Comparison of ENCODE assay signal across 13 mouse cellular contexts in the genomic region with DNA sequence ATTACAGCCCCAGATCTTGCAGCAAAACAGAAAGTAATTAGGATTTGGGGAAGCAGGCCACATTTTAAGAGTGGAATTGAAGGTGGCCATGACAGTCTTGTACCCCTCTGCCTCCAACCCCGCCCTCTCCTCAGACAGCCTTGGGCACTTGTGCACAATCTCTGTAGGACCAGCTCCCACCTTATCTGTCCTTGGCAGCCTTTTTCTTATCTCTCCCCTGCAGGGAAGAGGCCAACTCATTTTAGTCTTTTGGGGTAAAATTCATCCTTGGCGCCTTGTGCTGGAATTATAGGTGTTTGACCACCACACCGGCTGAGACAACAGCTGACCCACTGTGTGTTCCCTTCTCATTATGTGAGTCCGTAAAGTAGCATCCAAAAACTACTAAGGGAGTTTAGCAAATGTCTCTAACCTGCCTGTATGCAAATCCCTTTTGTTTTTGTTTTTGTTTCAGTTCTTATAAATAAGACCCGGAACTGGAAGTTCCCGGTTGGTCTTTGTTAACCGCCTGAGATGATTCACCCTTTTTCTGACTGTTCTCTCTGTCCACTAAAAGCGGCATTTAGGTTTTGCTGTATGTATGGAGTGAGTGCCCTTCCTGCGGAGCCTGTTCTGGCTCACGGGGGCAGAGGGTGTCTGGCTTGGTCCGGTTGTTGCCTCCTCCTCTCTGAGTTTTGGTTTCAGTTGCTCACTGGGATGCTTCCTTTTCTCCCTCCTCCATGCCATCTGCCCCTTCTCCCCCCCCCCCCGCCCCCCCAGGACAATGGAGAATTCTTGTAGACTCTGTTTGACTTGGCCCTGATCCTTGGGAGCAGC.
A peak's percentile ranks its signal among the peaks of the same experiment; 100 is the strongest.
DNase-seq lines count a peak whose midpoint lies in the region; ATAC-seq and TF ChIP-seq lines count a peak whose summit lies in the region.
"Had no signal": no experiment of that assay in that cellular context is flagged by ENCODE, and none has a peak within 500 bp of the region (broad histone marks: within the 10 kb centered on the region; RNA-seq: fewer than 3 reads in every experiment).

No protein-coding gene starts in this region.

- WGBS in hindbrain, embryonic 10.5 days, result 63% methylated on average over 11 of the region's 12 CpGs
- 73% methylated on average over 11 of the region's 12 CpGs for WGBS in hindbrain, postnatal 0 days

- intact Hi-C loops in gastrocnemius, postnatal 14 days (cut with DNase I; ENCODE audit: low total_unique reads), result no loop called here

- no peaks in the 10 kb centered on the region for H3K9me3 ChIP-seq in hindbrain, embryonic 10.5 days
- no peaks in the 10 kb centered on the region for H3K9me3 ChIP-seq in hindbrain, postnatal 0 days (ENCODE audit: low read length)
- H3K9me3 ChIP-seq in MEL (replicated peaks; ENCODE audit: insufficient read depth, low read length), result no peaks in the 10 kb centered on the region
- no peaks in the 10 kb centered on the region for H3K9me3 ChIP-seq in erythroblast, embryonic 14.5 days (ENCODE audit: control insufficient read depth, low read length)
- H3K9me3 ChIP-seq: hindbrain, embryonic 15.5 days had no signal

- no peak for DNase-seq in hindbrain, embryonic 10.5 days (ENCODE audit: low spot score)
- DNase-seq in hindbrain, postnatal 0 days (ENCODE audit: low spot score), result no peak
- DNase-seq in MEL (ENCODE audit: low read depth, low spot score) (peak; percentile 91), adipocyte (ENCODE audit: low spot score) (no peak)
- no peak for DNase-seq in gastrocnemius, postnatal 14 days
- no peak for DNase-seq in thymus, postnatal 0 days (ENCODE audit: low spot score)
- DNase-seq: forebrain, postnatal 0 days; layer of hippocampus, postnatal 36 days; right cerebral cortex, postnatal 14 days had no signal

- H3K4me3 ChIP-seq in hindbrain, embryonic 10.5 days, result no peak overlapping the region
- no peak overlapping the region for H3K4me3 ChIP-seq in hindbrain, postnatal 0 days (ENCODE audit: low read length)
- peak overlapping the region; percentile 27 to 35; a peak in 3 of 4 replicates for H3K4me3 ChIP-seq in MEL (ENCODE audit: control insufficient read depth in 1 of 2, insufficient read depth in 1 of 2, low read depth in 2 of 2, low read length in 2 of 2)
- H3K4me3 ChIP-seq in erythroblast, embryonic 14.5 days (replicated peaks), result peak overlapping the region; percentile 67
- H3K4me3 ChIP-seq: hindbrain, embryonic 15.5 days had no signal

- no peak for TF ChIP-seq RAD21 in MEL (IDR thresholded peaks at IDR 0.05; ENCODE audit: low read depth, low read length)

- peak; percentile 99 for TF ChIP-seq EP300 in MEL (IDR thresholded peaks at IDR 0.05; ENCODE audit: low read depth in 1 of 2, low read length in 2 of 2)

- peaks cover 18% of the 10 kb centered on the region for H3K4me1 ChIP-seq in hindbrain, embryonic 10.5 days (replicated peaks)
- no peaks in the 10 kb centered on the region; the same call in 1 of the 2 replicates for H3K4me1 ChIP-seq in hindbrain, postnatal 0 days (ENCODE audit: insufficient read depth, low read length)
- peaks cover under 1 to 27% of the 10 kb centered on the region in 2 experiments for H3K4me1 ChIP-seq in MEL (ENCODE audit: control insufficient read depth in 1 of 2, insufficient read depth in 2 of 2, low read length in 2 of 2)
- peaks cover 84% of the 10 kb centered on the region for H3K4me1 ChIP-seq in erythroblast, embryonic 14.5 days (ENCODE audit: control insufficient read depth)

- ATAC-seq in hindbrain, postnatal 0 days, result no peak
- peak; percentile 96 for ATAC-seq in megakaryocyte progenitor cell, adult 5-6 weeks (replicated peaks; ENCODE audit: poor library complexity)
- ATAC-seq: forebrain, postnatal 0 days; Patski had no signal

- peak overlapping the region; percentile 40; the same call in 1 of the 2 replicates for H3K27ac ChIP-seq in hindbrain, embryonic 10.5 days
- H3K27ac ChIP-seq in hindbrain, postnatal 0 days, result no peak overlapping the region
- H3K27ac ChIP-seq in MEL (ENCODE audit: control insufficient read depth, low read depth, low read length), result peak overlapping the region; percentile 65
- H3K27ac ChIP-seq: hindbrain, embryonic 15.5 days had no signal

- TF ChIP-seq POLR2A in MEL (IDR thresholded peaks at IDR 0.05; ENCODE audit: control insufficient read depth in 1 of 2, insufficient read depth in 1 of 2, low read depth in 1 of 2, low read length in 2 of 2, poor library complexity in 1 of 2), result 0 out of 4 replicates have a peak, but pooled peaks of 1 of the 2 experiments have one; percentile 33

- H3K27me3 ChIP-seq in hindbrain, embryonic 10.5 days (ENCODE audit: insufficient read depth, poor library complexity, severe bottlenecking), result peaks cover 12% of the 10 kb centered on the region
- H3K27me3 ChIP-seq in hindbrain, postnatal 0 days (ENCODE audit: insufficient read depth, low read length), result no peaks in the 10 kb centered on the region
- no peaks in the 10 kb centered on the region for H3K27me3 ChIP-seq in MEL (ENCODE audit: control insufficient read depth in 1 of 2, insufficient read depth in 2 of 2, low read length in 2 of 2)
- peaks cover under 1% of the 10 kb centered on the region; the same call in 1 of the 2 replicates for H3K27me3 ChIP-seq in erythroblast, embryonic 14.5 days (ENCODE audit: control insufficient read depth)
- H3K27me3 ChIP-seq: Patski had no signal

- H3K36me3 ChIP-seq in hindbrain, embryonic 10.5 days, result 0 out of 2 replicates have a peak, but pooled peaks cover 9% of the 10 kb centered on the region
- no peaks in the 10 kb centered on the region for H3K36me3 ChIP-seq in hindbrain, postnatal 0 days (ENCODE audit: insufficient read depth, low read length)
- H3K36me3 ChIP-seq in MEL (ENCODE audit: control insufficient read depth in 1 of 2, insufficient read depth in 2 of 2, low read length in 2 of 2), result peaks cover 0 to 26% of the 10 kb centered on the region in 2 experiments; a peak in 3 of 4 replicates
- peaks cover 61% of the 10 kb centered on the region for H3K36me3 ChIP-seq in erythroblast, embryonic 14.5 days (ENCODE audit: control insufficient read depth)
- H3K36me3 ChIP-seq: hindbrain, embryonic 15.5 days had no signal

- H3K4me2 ChIP-seq in hindbrain, postnatal 0 days (ENCODE audit: low read depth, low read length), result no peak overlapping the region
- H3K4me2 ChIP-seq: hindbrain, embryonic 15.5 days had no signal

- no peak for TF ChIP-seq CTCF in hindbrain, postnatal 0 days (IDR thresholded peaks at IDR 0.05; ENCODE audit: low read depth)
- TF ChIP-seq CTCF in MEL (IDR thresholded peaks at IDR 0.05 in 2 of 3, conservative IDR thresholded peaks at IDR 0.05 in 1 of 3; ENCODE audit: control insufficient read depth in 1 of 3, insufficient read depth in 1 of 3, low read depth in 2 of 3, low read length in 3 of 3, poor library complexity in 1 of 3, severe bottlenecking in 1 of 3), result no peak

- no peak overlapping the region for H3K9ac ChIP-seq in hindbrain, postnatal 0 days (replicated peaks; ENCODE audit: low read length)
- H3K9ac ChIP-seq in MEL (ENCODE audit: control insufficient read depth, low read depth, low read length, poor library complexity, severe bottlenecking), result peak overlapping the region; percentile 20
- H3K9ac ChIP-seq: forebrain, postnatal 0 days; hindbrain, embryonic 15.5 days had no signal

- no peaks in the 10 kb centered on the region for H3K79me2 ChIP-seq in MEL (ENCODE audit: control insufficient read depth, insufficient read depth, low read length, poor library complexity)

TF ChIP-seq in MEL, 35 proteins besides CTCF, POLR2A, EP300 and RAD21:
- 0 out of 2 replicates have a peak, but pooled peaks have one; percentile 21 for TF ChIP-seq MYC (IDR thresholded peaks at IDR 0.05; ENCODE audit: low read depth, low read length)
- TF ChIP-seq TCF12 (IDR thresholded peaks at IDR 0.05; ENCODE audit: low read depth, low read length), result peak; percentile 100
- TF ChIP-seq ZMIZ1 (IDR thresholded peaks at IDR 0.05; ENCODE audit: low read depth, low read length), result no peak
- peak; percentile 36; the same call in 1 of the 2 replicates for TF ChIP-seq MXI1 (IDR thresholded peaks at IDR 0.05; ENCODE audit: low read depth, low read length)
- no peak for TF ChIP-seq GABPA (IDR thresholded peaks at IDR 0.05; ENCODE audit: low read depth, low read length)
- 0 out of 2 replicates have a peak, but pooled peaks have one; percentile 30 for TF ChIP-seq ZNF384 (IDR thresholded peaks at IDR 0.05; ENCODE audit: low read depth, low read length)
- TF ChIP-seq GATA1 (IDR thresholded peaks at IDR 0.05; ENCODE audit: low read depth, low read length), result peak; percentile 100
- TF ChIP-seq TBP (IDR thresholded peaks at IDR 0.05; ENCODE audit: low read depth, low read length), result 0 out of 2 replicates have a peak, but pooled peaks have one; percentile 35
- TF ChIP-seq NELFE (IDR thresholded peaks at IDR 0.05; ENCODE audit: low read depth, low read length), result no peak
- TF ChIP-seq ZKSCAN1 (IDR thresholded peaks at IDR 0.05; ENCODE audit: low read depth, low read length), result peak; percentile 89
- TF ChIP-seq POLR2AphosphoS2 (IDR thresholded peaks at IDR 0.05; ENCODE audit: low read length), result peak; percentile 58; the same call in 1 of the 2 replicates
- TF ChIP-seq HCFC1 (IDR thresholded peaks at IDR 0.05; ENCODE audit: low read depth, low read length), result 0 out of 2 replicates have a peak, but pooled peaks have one; percentile 23
- peak; percentile 99 for TF ChIP-seq RCOR1 (IDR thresholded peaks at IDR 0.05; ENCODE audit: low read depth, low read length)
- no peak for TF ChIP-seq BHLHE40 (IDR thresholded peaks at IDR 0.05; ENCODE audit: borderline replicate concordance, low read depth, low read length)
- TF ChIP-seq ELF1 (IDR thresholded peaks at IDR 0.05; ENCODE audit: low read depth, low read length), result 0 out of 2 replicates have a peak, but pooled peaks have one; percentile 0
- peak; percentile 94 for TF ChIP-seq ETS1 (IDR thresholded peaks at IDR 0.05; ENCODE audit: low read depth, low read length)
- TF ChIP-seq JUND (IDR thresholded peaks at IDR 0.05; ENCODE audit: low read depth, low read length), result no peak
- peak; percentile 83 for TF ChIP-seq SIN3A (IDR thresholded peaks at IDR 0.05; ENCODE audit: low read length)
- TF ChIP-seq TAL1 (IDR thresholded peaks at IDR 0.05; ENCODE audit: low read length), result peak; percentile 100
TF ChIP-seq in MEL: peak in this region for 14.

Comparison
In these comparisons a context has a peak if more than half of its experiments do, and no peak if none do; other contexts are left out.
1. H3K4me3 ChIP-seq: peak in MEL (2 of 2) and erythroblast, embryonic 14.5 days (single experiment); none in hindbrain, embryonic 10.5 days (single experiment) and hindbrain, postnatal 0 days (single experiment).